Mouse (Mus musculus) hindbrain, embryonic 14.5 days (tissue): ENCODE data around the gene Lrch1. TPM values are rescaled to one million over a fixed set of nuclear protein-coding genes. Genes with fewer than 3 reads are reported as not detected.

Experiments
- ATAC-seq: fragments of 200-750 bp; cut with Nextera tagmentation; 2 replicates; pipeline ENCODE4 v1.8.0; 2017; ENCODE audit warnings: moderate number of reproducible peaks, mild to moderate bottlenecking, moderate TSS enrichment, moderate library complexity; ENCODE audit not compliant: low FRiP score
- DNase-seq: peaks from one replicate; pipeline ENCODE4 v3.0.0-alpha.2; 2015; ENCODE audit warnings: low spot score
- H3K27ac ChIP-seq: fragments of 300-500 bp; sonication (generic); 2 replicates; pipeline ENCODE4 v1.5.1; 2014; ENCODE audit warnings: mild to moderate bottlenecking, moderate library complexity
- H3K27me3 ChIP-seq: fragments of 300-500 bp; sonication (generic); 2 replicates; pipeline ENCODE4 v1.6.1; 2014; ENCODE audit warnings: mild to moderate bottlenecking, low read length, mixed read lengths; ENCODE audit not compliant: control insufficient read depth, insufficient read depth
- H3K36me3 ChIP-seq: fragments of 300-500 bp; sonication (generic); replicated peaks from 2 replicates; pipeline ENCODE4 v1.6.1; 2014; ENCODE audit not compliant: control insufficient read depth, insufficient read depth
- H3K4me1 ChIP-seq: fragments of 300-500 bp; sonication (generic); replicated peaks from 2 replicates; pipeline ENCODE4 v1.6.1; 2014; ENCODE audit warnings: antibody characterized with exemption, low read length, mixed read lengths; ENCODE audit not compliant: control insufficient read depth, insufficient read depth
- H3K4me2 ChIP-seq: fragments of 300-500 bp; sonication (generic); replicated peaks from 2 replicates; pipeline ENCODE4 v1.6.1; 2014; ENCODE audit warnings: mild to moderate bottlenecking, moderate library complexity
- H3K4me3 ChIP-seq: fragments of 300-500 bp; sonication (generic); replicated peaks from 2 replicates; pipeline ENCODE4 v1.5.1; 2014; ENCODE audit warnings: mild to moderate bottlenecking, low read length
- H3K9ac ChIP-seq: fragments of 300-500 bp; sonication (generic); 2 replicates; pipeline ENCODE4 v1.6.1; 2014
- H3K9me3 ChIP-seq: fragments of 300-500 bp; sonication (generic); 2 replicates; pipeline ENCODE4 v1.6.1; 2016; ENCODE audit warnings: low read length; ENCODE audit not compliant: control insufficient read depth
- WGBS: fragments of 180-500 bp; shearing (Covaris S2); extraction: QIAGEN DNeasy Blood & Tissue Kit; methylation state at CpG from one replicate; pipeline ENCODE4 v1.1.7; 2014; 5-methylcytosine and 5-hydroxymethylcytosine counted together
- polyA plus RNA-seq: library from polyadenylated mRNA; unstranded; fragments of >200 nt; fragmentation: Nextera tagmentation; extraction: Ambion mirVana; gene quantifications from 2 replicates; pipeline ENCODE4 v1.2.1, GENCODE M21; 2014

Lrch1 gene
- polyA plus RNA-seq, result 16.7 and 22.0 TPM in 2 replicates

- ATAC-seq, result peak; percentile 63
- under 1% methylated on average over 63 of the region's 65 CpGs for WGBS
- peaks cover 21% of the 10 kb centered on the region for H3K4me1 ChIP-seq
Observed at GRCm38 (mm10) chr14:74947376-74948013, at the start of gene Lrch1. Gene Lrch1, minus strand, starts transcription at chr14:74947876.

GRCm38 (mm10) chr14:74997041-74997440 lies 49.4 kb upstream of the Lrch1 start:
- H3K9me3 ChIP-seq, result no peaks in the 10 kb centered on the region
- DNase-seq (no peak), ATAC-seq (no peak)
- H3K27ac ChIP-seq, result no peak overlapping the region
- no peak overlapping the region for H3K9ac ChIP-seq
- H3K4me1 ChIP-seq, result no peaks in the 10 kb centered on the region
- H3K4me3 ChIP-seq, result no peak overlapping the region
- no peaks in the 10 kb centered on the region for H3K27me3 ChIP-seq
- H3K36me3 ChIP-seq, result no peaks in the 10 kb centered on the region
- no peak overlapping the region for H3K4me2 ChIP-seq
- WGBS, result 97% methylated on average over 2 of the region's 2 CpGs

More at GRCm38 (mm10) chr14:74947376-74948013, at the start of gene Lrch1:
- Histone ChIP-seq H3K27me3 (no peaks in the 10 kb centered on the region), H3K4me3 (peak within 1 kb of the TSS; percentile 70), H3K9me3 (no peaks in the 10 kb centered on the region), H3K9ac (peak within 1 kb of the TSS; percentile 88), H3K36me3 (no peaks in the 10 kb centered on the region), H3K4me2 (peak within 1 kb of the TSS; percentile 76), H3K27ac (peak within 1 kb of the TSS; percentile 91)
- peak; percentile 85 for DNase-seq

- WGBS, result 59% methylated on average over 3 of the region's 3 CpGs
- Histone ChIP-seq H3K4me1 (no peaks in the 10 kb centered on the region), H3K9me3 (no peaks in the 10 kb centered on the region), H3K9ac (no peak overlapping the region), H3K27me3 (no peaks in the 10 kb centered on the region), H3K4me3 (no peak overlapping the region), H3K4me2 (no peak overlapping the region), H3K36me3 (no peaks in the 10 kb centered on the region), H3K27ac (no peak overlapping the region)
- DNase-seq, result no peak
- no peak for ATAC-seq
Observed at GRCm38 (mm10) chr14:74996556-74996955, 48.9 kb upstream of the Lrch1 start.

- DNase-seq, result peak; percentile 82
- Histone ChIP-seq H3K4me3 (no peak overlapping the region), H3K36me3 (no peaks in the 10 kb centered on the region), H3K27me3 (no peaks in the 10 kb centered on the region), H3K4me2 (no peak overlapping the region), H3K4me1 (no peaks in the 10 kb centered on the region), H3K9me3 (no peaks in the 10 kb centered on the region), H3K9ac (no peak overlapping the region), H3K27ac (no peak overlapping the region)
- no peak for ATAC-seq
- WGBS, result 4% methylated on average over 1 of the region's 1 CpGs
Observed at GRCm38 (mm10) chr14:74990504-74990903, 42.8 kb upstream of the Lrch1 start.

GRCm38 (mm10) chr14:74989909-74990308 lies 42.2 kb upstream of the Lrch1 start:
- H3K27me3 ChIP-seq, result no peaks in the 10 kb centered on the region
- no peak for ATAC-seq
- DNase-seq, result no peak
- no peaks in the 10 kb centered on the region for H3K36me3 ChIP-seq
- H3K4me1 ChIP-seq, result no peaks in the 10 kb centered on the region
- WGBS, result 94% methylated on average over 4 of the region's 4 CpGs
- H3K9ac ChIP-seq, result no peak overlapping the region
- no peaks in the 10 kb centered on the region for H3K9me3 ChIP-seq
- no peak overlapping the region for H3K4me3 ChIP-seq
- H3K27ac ChIP-seq, result no peak overlapping the region
- no peak overlapping the region for H3K4me2 ChIP-seq

- no peak overlapping the region for H3K4me2 ChIP-seq
- H3K9me3 ChIP-seq, result no peaks in the 10 kb centered on the region
- no peak overlapping the region for H3K9ac ChIP-seq
- H3K4me3 ChIP-seq, result no peak overlapping the region
- 39% methylated on average over 4 of the region's 4 CpGs for WGBS
- H3K4me1 ChIP-seq, result no peaks in the 10 kb centered on the region
- no peak for ATAC-seq
- H3K36me3 ChIP-seq, result no peaks in the 10 kb centered on the region
- no peak for DNase-seq
- H3K27ac ChIP-seq, result no peak overlapping the region
- no peaks in the 10 kb centered on the region for H3K27me3 ChIP-seq
Observed at GRCm38 (mm10) chr14:74989322-74989721, 41.6 kb upstream of the Lrch1 start.

GRCm38 (mm10) chr14:74986527-74986926 lies 38.9 kb upstream of the Lrch1 start:
- H3K36me3 ChIP-seq, result no peaks in the 10 kb centered on the region
- WGBS, result 89% methylated on average over 3 of the region's 3 CpGs
- no peak overlapping the region for H3K9ac ChIP-seq
- no peaks in the 10 kb centered on the region for H3K9me3 ChIP-seq
- no peaks in the 10 kb centered on the region for H3K4me1 ChIP-seq
- no peaks in the 10 kb centered on the region for H3K27me3 ChIP-seq
- H3K27ac ChIP-seq, result no peak overlapping the region
- H3K4me2 ChIP-seq, result no peak overlapping the region
- no peak for ATAC-seq
- H3K4me3 ChIP-seq, result no peak overlapping the region
- DNase-seq, result no peak

- 60% methylated on average over 4 of the region's 4 CpGs for WGBS
Observed at GRCm38 (mm10) chr14:74985658-74986057, 38.0 kb upstream of the Lrch1 start.

GRCm38 (mm10) chr14:74984817-74985391 lies 37.2 kb upstream of the Lrch1 start:
- 77% methylated on average over 7 of the region's 7 CpGs for WGBS
- Histone ChIP-seq H3K4me3 (no peak overlapping the region), H3K4me2 (no peak overlapping the region), H3K36me3 (no peaks in the 10 kb centered on the region), H3K27me3 (no peaks in the 10 kb centered on the region), H3K9ac (no peak overlapping the region), H3K27ac (no peak overlapping the region), H3K4me1 (no peaks in the 10 kb centered on the region), H3K9me3 (no peaks in the 10 kb centered on the region)
- DNase-seq (no peak), ATAC-seq (no peak)

More at GRCm38 (mm10) chr14:74985658-74986057, 38.0 kb upstream of the Lrch1 start:
- Histone ChIP-seq H3K9me3 (no peaks in the 10 kb centered on the region), H3K4me2 (no peak overlapping the region), H3K27me3 (no peaks in the 10 kb centered on the region), H3K4me3 (no peak overlapping the region), H3K9ac (no peak overlapping the region), H3K4me1 (no peaks in the 10 kb centered on the region), H3K36me3 (no peaks in the 10 kb centered on the region), H3K27ac (no peak overlapping the region)
- DNase-seq, result no peak
- ATAC-seq, result no peak
